Mouse (Mus musculus): ENCODE measurements around the gene Rfx3.

DNA sequence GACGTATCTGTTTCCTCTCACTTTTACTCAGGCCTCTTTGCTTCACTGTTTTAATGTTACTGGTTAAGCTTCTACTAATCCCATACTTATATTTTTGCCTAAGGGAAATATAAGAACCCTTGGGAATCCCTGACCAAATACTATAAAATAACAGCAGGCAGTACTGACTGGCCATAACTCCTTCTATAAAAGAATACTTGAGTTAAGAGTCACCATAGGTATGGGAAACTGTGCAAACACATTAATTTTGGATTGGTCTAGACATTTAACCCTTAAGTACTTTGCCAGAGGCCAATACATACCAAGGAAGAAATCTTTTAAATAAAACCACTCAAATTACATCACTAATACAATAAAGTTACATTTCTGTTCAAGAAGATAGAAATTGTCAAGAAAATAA, 6.8 kb downstream of the Rfx3 start:
- no peak for TF ChIP-seq CTCF (IDR thresholded peaks at IDR 0.05; ENCODE audit: extremely low read depth, insufficient read depth, insufficient read length, insufficient replicate concordance)
- TF ChIP-seq POLR2A (IDR thresholded peaks at IDR 0.05; ENCODE audit: low read depth, low read length), result no peak

All from spleen, adult 2 months (tissue).